Mouse (Mus musculus): ENCODE measurements around the gene Myadm. TPM values are rescaled to one million over a fixed set of nuclear protein-coding genes. Genes with fewer than 3 reads are reported as not detected.
"Not testable (repeated sequence)": the region's sequence is repeated elsewhere in the genome, so short reads cannot be mapped to it uniquely, and the experiment has no call there.

Myadm gene
- polyA plus RNA-seq, 1 experiment from 2014 or later = 178 TPM

- Histone ChIP-seq H3K4me1 (ENCODE audit: control insufficient read depth, insufficient read depth, low read length) (no peaks in the 10 kb centered on the region), H3K4me2 (ENCODE audit: low read depth, low read length) (no peak overlapping the region), H3K9me3 (ENCODE audit: control insufficient read depth, low read length) (no peaks in the 10 kb centered on the region), H3K27me3 (replicated peaks; ENCODE audit: control insufficient read depth, insufficient read depth, low read length) (peaks cover 15% of the 10 kb centered on the region), H3K27ac (replicated peaks; ENCODE audit: low read depth, low read length) (no peak overlapping the region), H3K4me3 (ENCODE audit: low read depth, low read length) (no peak overlapping the region), H3K36me3 (ENCODE audit: control insufficient read depth, insufficient read depth, low read length) (no peaks in the 10 kb centered on the region), H3K9ac (ENCODE audit: low read depth, low read length) (no peak overlapping the region)
- 72% methylated on average over 8 of the region's 8 CpGs for WGBS
- ATAC-seq (ENCODE audit: low read depth) (no peak), DNase-seq (ENCODE audit: low spot score) (no peak)
Measured at GRCm38 (mm10) chr7:3267888-3268287, 21.0 kb upstream of the Myadm start.

GRCm38 (mm10) chr7:3268291-3268690 lies 20.6 kb upstream of the Myadm start:
- Histone ChIP-seq H3K4me2 (ENCODE audit: low read depth, low read length) (no peak overlapping the region), H3K4me1 (ENCODE audit: control insufficient read depth, insufficient read depth, low read length) (no peaks in the 10 kb centered on the region), H3K27me3 (replicated peaks; ENCODE audit: control insufficient read depth, insufficient read depth, low read length) (peaks cover 15% of the 10 kb centered on the region), H3K9ac (ENCODE audit: low read depth, low read length) (no peak overlapping the region), H3K4me3 (ENCODE audit: low read depth, low read length) (no peak overlapping the region), H3K27ac (replicated peaks; ENCODE audit: low read depth, low read length) (no peak overlapping the region), H3K9me3 (ENCODE audit: control insufficient read depth, low read length) (no peaks in the 10 kb centered on the region), H3K36me3 (ENCODE audit: control insufficient read depth, insufficient read depth, low read length) (no peaks in the 10 kb centered on the region)
- no peak for DNase-seq (ENCODE audit: low spot score)
- WGBS = 19% methylated on average over 3 of the region's 3 CpGs
- no peak for ATAC-seq (ENCODE audit: low read depth)

- DNase-seq (ENCODE audit: low spot score) (no peak), ATAC-seq (ENCODE audit: low read depth) (no peak)
- no peaks in the 10 kb centered on the region for H3K4me1 ChIP-seq (ENCODE audit: control insufficient read depth, insufficient read depth, low read length)
- no peak overlapping the region for H3K4me2 ChIP-seq (ENCODE audit: low read depth, low read length)
- no peaks in the 10 kb centered on the region for H3K36me3 ChIP-seq (ENCODE audit: control insufficient read depth, insufficient read depth, low read length)
- WGBS = 80% methylated on average over 9 of the region's 9 CpGs
- H3K9me3 ChIP-seq (ENCODE audit: control insufficient read depth, low read length) = no peaks in the 10 kb centered on the region
- no peak overlapping the region for H3K27ac ChIP-seq (replicated peaks; ENCODE audit: low read depth, low read length)
- no peak overlapping the region for H3K9ac ChIP-seq (ENCODE audit: low read depth, low read length)
- H3K4me3 ChIP-seq (ENCODE audit: low read depth, low read length) = no peak overlapping the region
- H3K27me3 ChIP-seq (replicated peaks; ENCODE audit: control insufficient read depth, insufficient read depth, low read length) = no peaks in the 10 kb centered on the region
Measured at GRCm38 (mm10) chr7:3272206-3272605, 16.7 kb upstream of the Myadm start.

GRCm38 (mm10) chr7:3275455-3276170 lies 13.3 kb upstream of the Myadm start:
- no peak overlapping the region for H3K9ac ChIP-seq (ENCODE audit: low read depth, low read length)

GRCm38 (mm10) chr7:3276781-3277180 lies 12.1 kb upstream of the Myadm start:
- H3K36me3 ChIP-seq (ENCODE audit: control insufficient read depth, insufficient read depth, low read length); ATAC-seq (ENCODE audit: low read depth); H3K4me2 ChIP-seq (ENCODE audit: low read depth, low read length); H3K9me3 ChIP-seq (ENCODE audit: control insufficient read depth, low read length); H3K4me3 ChIP-seq (ENCODE audit: low read depth, low read length); H3K27me3 ChIP-seq (replicated peaks; ENCODE audit: control insufficient read depth, insufficient read depth, low read length); DNase-seq (ENCODE audit: low spot score); H3K27ac ChIP-seq (replicated peaks; ENCODE audit: low read depth, low read length); H3K4me1 ChIP-seq (ENCODE audit: control insufficient read depth, insufficient read depth, low read length); H3K9ac ChIP-seq (ENCODE audit: low read depth, low read length): not testable (repeated sequence)
- 31% methylated on average over 4 of the region's 4 CpGs for WGBS

More at GRCm38 (mm10) chr7:3275455-3276170, 13.3 kb upstream of the Myadm start:
- 48% methylated on average over 6 of the region's 6 CpGs for WGBS
- peak; percentile 41; the same call in 1 of the 2 replicates for ATAC-seq (ENCODE audit: low read depth)
- peak; percentile 60 for DNase-seq (ENCODE audit: low spot score)
- Histone ChIP-seq H3K4me1 (ENCODE audit: control insufficient read depth, insufficient read depth, low read length) (no peaks in the 10 kb centered on the region), H3K4me2 (ENCODE audit: low read depth, low read length) (no peak overlapping the region), H3K27me3 (replicated peaks; ENCODE audit: control insufficient read depth, insufficient read depth, low read length) (no peaks in the 10 kb centered on the region), H3K9me3 (ENCODE audit: control insufficient read depth, low read length) (no peaks in the 10 kb centered on the region), H3K4me3 (ENCODE audit: low read depth, low read length) (no peak overlapping the region), H3K27ac (replicated peaks; ENCODE audit: low read depth, low read length) (0 out of 2 replicates have a peak overlapping the region, but pooled peaks have one; percentile 39), H3K36me3 (ENCODE audit: control insufficient read depth, insufficient read depth, low read length) (no peaks in the 10 kb centered on the region)

- DNase-seq (ENCODE audit: low spot score) (no peak), ATAC-seq (ENCODE audit: low read depth) (no peak)
- H3K4me3 ChIP-seq (ENCODE audit: low read depth, low read length) = no peak overlapping the region
- H3K27me3 ChIP-seq (replicated peaks; ENCODE audit: control insufficient read depth, insufficient read depth, low read length) = no peaks in the 10 kb centered on the region
- no peaks in the 10 kb centered on the region for H3K4me1 ChIP-seq (ENCODE audit: control insufficient read depth, insufficient read depth, low read length)
- H3K27ac ChIP-seq (replicated peaks; ENCODE audit: low read depth, low read length) = no peak overlapping the region; the same call in 1 of the 2 replicates
- WGBS = 71% methylated on average over 5 of the region's 5 CpGs
- no peaks in the 10 kb centered on the region for H3K9me3 ChIP-seq (ENCODE audit: control insufficient read depth, low read length)
- no peaks in the 10 kb centered on the region for H3K36me3 ChIP-seq (ENCODE audit: control insufficient read depth, insufficient read depth, low read length)
- H3K4me2 ChIP-seq (ENCODE audit: low read depth, low read length) = no peak overlapping the region
- no peak overlapping the region for H3K9ac ChIP-seq (ENCODE audit: low read depth, low read length)
Measured at GRCm38 (mm10) chr7:3280080-3280653, 8.7 kb upstream of the Myadm start.

- WGBS = 37% methylated on average over 8 of the region's 8 CpGs
- H3K9me3 ChIP-seq (ENCODE audit: control insufficient read depth, low read length) = no peaks in the 10 kb centered on the region
- no peak overlapping the region for H3K4me3 ChIP-seq (ENCODE audit: low read depth, low read length)
- ATAC-seq (ENCODE audit: low read depth) = no peak
- H3K27ac ChIP-seq (replicated peaks; ENCODE audit: low read depth, low read length) = no peak overlapping the region; the same call in 1 of the 2 replicates
- no peak for DNase-seq (ENCODE audit: low spot score)
- H3K27me3 ChIP-seq (replicated peaks; ENCODE audit: control insufficient read depth, insufficient read depth, low read length) = no peaks in the 10 kb centered on the region
- H3K4me2 ChIP-seq (ENCODE audit: low read depth, low read length) = no peak overlapping the region
- H3K36me3 ChIP-seq (ENCODE audit: control insufficient read depth, insufficient read depth, low read length) = no peaks in the 10 kb centered on the region
- H3K9ac ChIP-seq (ENCODE audit: low read depth, low read length) = no peak overlapping the region
- H3K4me1 ChIP-seq (ENCODE audit: control insufficient read depth, insufficient read depth, low read length) = no peaks in the 10 kb centered on the region
Measured at GRCm38 (mm10) chr7:3280654-3281153, 8.2 kb upstream of the Myadm start.

- H3K27me3 ChIP-seq (replicated peaks; ENCODE audit: control insufficient read depth, insufficient read depth, low read length) = no peaks in the 10 kb centered on the region
- no peak overlapping the region for H3K4me3 ChIP-seq (ENCODE audit: low read depth, low read length)
- no peaks in the 10 kb centered on the region for H3K9me3 ChIP-seq (ENCODE audit: control insufficient read depth, low read length)
- 75% methylated on average over 6 of the region's 6 CpGs for WGBS
- H3K36me3 ChIP-seq (ENCODE audit: control insufficient read depth, insufficient read depth, low read length) = no peaks in the 10 kb centered on the region
- H3K9ac ChIP-seq (ENCODE audit: low read depth, low read length) = no peak overlapping the region
- H3K27ac ChIP-seq (replicated peaks; ENCODE audit: low read depth, low read length) = no peak overlapping the region
- no peak overlapping the region for H3K4me2 ChIP-seq (ENCODE audit: low read depth, low read length)
- DNase-seq (ENCODE audit: low spot score) = no peak
- no peaks in the 10 kb centered on the region for H3K4me1 ChIP-seq (ENCODE audit: control insufficient read depth, insufficient read depth, low read length)
- ATAC-seq (ENCODE audit: low read depth) = no peak
Measured at GRCm38 (mm10) chr7:3281741-3282140, 7.1 kb upstream of the Myadm start.

All from embryonic facial prominence, embryonic 14.5 days (tissue).